Mouse (Mus musculus) stomach, embryonic 14.5 days (tissue): ENCODE results near the gene Gm10190. TPM values are rescaled to one million over a fixed set of nuclear protein-coding genes. Genes with fewer than 3 reads are reported as not detected.

ENCODE experiments used
- ATAC-seq: fragments of 200-750 bp; cut with Nextera tagmentation; 2 replicates; pipeline ENCODE4 v1.8.0; 2017; ENCODE audit warnings: low read depth, moderate TSS enrichment; ENCODE audit not compliant: insufficient number of reproducible peaks, insufficient read depth, low FRiP score
- H3K27ac ChIP-seq: fragments of 300-500 bp; sonication (generic); 2 replicates; pipeline ENCODE4 v1.5.1; 2014; ENCODE audit warnings: mild to moderate bottlenecking, low read length, moderate library complexity, mixed read lengths
- H3K27me3 ChIP-seq: fragments of 300-500 bp; sonication (generic); 2 replicates; pipeline ENCODE4 v1.6.1; 2014; ENCODE audit warnings: low read length, control low read depth, mixed read lengths; ENCODE audit not compliant: control insufficient read depth, insufficient read depth
- H3K36me3 ChIP-seq: fragments of 300-500 bp; sonication (generic); 2 replicates; pipeline ENCODE4 v1.6.1; 2014; ENCODE audit warnings: mild to moderate bottlenecking, control low read depth, low read length, moderate library complexity, mixed read lengths; ENCODE audit not compliant: control insufficient read depth, insufficient read depth
- H3K4me1 ChIP-seq: fragments of 300-500 bp; sonication (generic); 2 replicates; pipeline ENCODE4 v1.6.1; 2014; ENCODE audit warnings: low read length, control low read depth, mixed read lengths; ENCODE audit not compliant: control insufficient read depth, insufficient read depth
- H3K4me2 ChIP-seq: fragments of 300-500 bp; sonication (generic); replicated peaks from 2 replicates; pipeline ENCODE4 v1.6.1; 2014; ENCODE audit warnings: low read depth, low read length, control low read depth
- H3K4me3 ChIP-seq: fragments of 300-500 bp; sonication (generic); 2 replicates; pipeline ENCODE4 v1.5.1; 2014; ENCODE audit warnings: low read depth, low read length, control low read depth
- H3K9ac ChIP-seq: fragments of 300-500 bp; sonication (generic); replicated peaks from 2 replicates; pipeline ENCODE4 v1.6.1; 2014; ENCODE audit warnings: low read depth, mild to moderate bottlenecking, control low read depth, low read length, moderate library complexity, mixed read lengths
- H3K9me3 ChIP-seq: fragments of 300-500 bp; sonication (generic); 2 replicates; pipeline ENCODE4 v1.6.1; 2016; ENCODE audit warnings: low read depth, low read length, control low read depth; ENCODE audit not compliant: control insufficient read depth
- WGBS: fragments of 180-500 bp; shearing (Covaris S2); extraction: QIAGEN DNeasy Blood & Tissue Kit; methylation state at CpG from one replicate; pipeline ENCODE4 v1.1.7; 2014; 5-methylcytosine and 5-hydroxymethylcytosine counted together
- polyA plus RNA-seq: library from polyadenylated mRNA; unstranded; fragments of >200 nt; fragmentation: Nextera tagmentation; extraction: Ambion mirVana; gene quantifications from 2 replicates; pipeline ENCODE4 v1.2.1, GENCODE M21; 2014

Gene Gm10190
- 2.8 TPM in 1 of 2 replicates, not detected in the other for polyA plus RNA-seq

DNA sequence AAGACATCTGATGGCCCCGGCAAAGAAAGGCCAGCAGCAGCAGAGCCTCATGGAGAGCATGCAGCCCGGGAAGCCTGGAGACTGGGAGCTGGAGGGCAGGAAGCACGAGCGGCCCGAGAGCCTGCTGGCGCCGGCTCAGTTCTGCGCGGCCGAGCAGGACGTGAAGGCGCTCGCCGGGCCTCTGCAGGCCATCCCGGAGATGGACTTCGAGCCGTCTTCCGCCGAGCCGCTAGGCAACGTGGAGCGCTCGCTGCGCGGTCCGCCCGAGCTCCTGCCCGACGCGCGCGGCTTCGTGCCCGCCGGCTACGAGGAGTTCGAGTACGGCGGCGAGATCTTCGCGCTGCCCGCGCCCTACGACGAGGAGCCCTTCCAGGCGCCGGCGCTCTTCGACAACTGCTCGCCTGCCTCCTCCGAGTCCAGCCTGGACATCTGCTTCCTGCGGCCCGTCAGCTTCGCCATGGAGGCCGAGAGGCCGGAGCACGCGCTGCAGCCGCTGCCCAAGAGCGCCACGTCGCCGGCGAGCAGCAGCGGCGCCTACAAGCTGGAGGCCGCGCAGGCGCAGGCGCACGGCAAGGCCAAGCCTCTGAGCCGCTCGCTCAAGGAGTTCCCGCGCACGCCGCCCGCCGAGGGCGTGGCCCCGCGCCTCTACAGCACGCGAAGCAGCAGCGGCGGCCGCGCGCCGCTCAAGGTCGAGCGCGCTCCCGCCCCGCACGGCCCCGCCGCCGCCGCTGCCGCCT, at the start of gene Gm10190:
TSS of gene Gm10190 (minus strand) at position 553 of the 737 bp plus-strand sequence.
- WGBS = 5% methylated on average over 95 of the region's 102 CpGs
- peak within 1 kb of the TSS; percentile 64 for H3K9ac ChIP-seq
- no peaks in the 10 kb centered on the region for H3K4me1 ChIP-seq
- H3K27ac ChIP-seq = peak within 1 kb of the TSS; percentile 58
- H3K27me3 ChIP-seq = 0 out of 2 replicates have a peak, but pooled peaks cover 3% of the 10 kb centered on the region
- no peaks in the 10 kb centered on the region for H3K9me3 ChIP-seq
- H3K36me3 ChIP-seq = no peaks in the 10 kb centered on the region
- peak; percentile 98 for ATAC-seq
- H3K4me3 ChIP-seq = peak within 1 kb of the TSS; percentile 37
- peak within 1 kb of the TSS; percentile 74 for H3K4me2 ChIP-seq

DNA sequence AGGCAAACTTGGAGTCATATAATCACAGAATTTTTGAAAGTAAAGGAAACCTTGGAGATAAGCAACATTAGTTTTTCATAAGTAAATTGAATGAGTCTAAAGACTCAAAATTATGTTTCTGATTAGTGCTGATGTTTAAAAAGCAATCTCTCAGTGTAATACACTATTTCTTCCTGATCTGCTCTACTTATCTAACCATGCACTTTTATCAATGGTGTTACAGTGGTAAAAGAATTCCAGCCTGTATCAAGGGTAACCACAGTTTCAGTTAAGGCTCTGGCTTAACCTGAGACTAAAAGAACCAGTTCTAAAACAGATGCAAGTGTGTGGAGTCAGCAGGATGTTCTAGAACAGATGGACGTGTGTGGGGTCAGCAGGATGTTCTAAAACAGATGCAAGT, 47.7 kb upstream of the Gm10190 start:
- ATAC-seq = no peak
- no peak overlapping the region for H3K27ac ChIP-seq
- H3K27me3 ChIP-seq = no peaks in the 10 kb centered on the region
- H3K9me3 ChIP-seq = no peaks in the 10 kb centered on the region
- 93% methylated on average over 1 of the region's 1 CpGs for WGBS
- H3K4me2 ChIP-seq = no peak overlapping the region
- H3K4me3 ChIP-seq = no peak overlapping the region
- no peak overlapping the region for H3K9ac ChIP-seq
- peaks cover 34% of the 10 kb centered on the region for H3K36me3 ChIP-seq
- no peaks in the 10 kb centered on the region for H3K4me1 ChIP-seq

DNA sequence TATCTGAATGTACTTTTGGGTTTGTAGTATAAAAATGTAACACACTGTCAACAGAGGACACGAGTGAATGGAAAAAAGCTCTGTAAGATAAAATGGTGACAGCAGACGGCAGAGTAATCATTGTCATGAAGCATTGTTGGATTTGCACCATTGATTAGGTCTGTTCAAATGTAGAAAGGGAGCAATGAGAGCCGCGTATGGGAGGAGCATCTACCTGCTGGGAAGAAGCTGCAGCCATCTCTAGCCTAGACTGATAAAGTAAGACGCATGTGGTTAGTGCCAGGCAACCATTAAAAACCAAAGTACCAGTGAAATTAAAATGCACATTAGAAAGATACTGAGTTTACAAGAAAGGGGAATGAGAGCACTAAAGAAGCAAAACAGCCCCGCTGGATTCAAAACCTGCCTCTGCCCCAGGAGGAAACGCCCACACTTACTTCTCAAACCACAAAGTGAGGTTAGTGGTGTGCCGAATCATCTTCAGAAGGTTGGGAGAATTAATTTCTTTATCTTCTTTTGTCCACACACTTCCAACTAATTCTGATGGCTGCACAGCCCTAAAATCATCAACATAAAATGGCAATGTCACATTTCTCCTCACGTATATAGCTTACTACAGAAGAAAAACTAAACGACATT, 45.4 kb upstream of the Gm10190 start:
- WGBS = 90% methylated on average over 10 of the region's 10 CpGs
- peaks cover 43% of the 10 kb centered on the region for H3K36me3 ChIP-seq
- ATAC-seq = no peak

DNA sequence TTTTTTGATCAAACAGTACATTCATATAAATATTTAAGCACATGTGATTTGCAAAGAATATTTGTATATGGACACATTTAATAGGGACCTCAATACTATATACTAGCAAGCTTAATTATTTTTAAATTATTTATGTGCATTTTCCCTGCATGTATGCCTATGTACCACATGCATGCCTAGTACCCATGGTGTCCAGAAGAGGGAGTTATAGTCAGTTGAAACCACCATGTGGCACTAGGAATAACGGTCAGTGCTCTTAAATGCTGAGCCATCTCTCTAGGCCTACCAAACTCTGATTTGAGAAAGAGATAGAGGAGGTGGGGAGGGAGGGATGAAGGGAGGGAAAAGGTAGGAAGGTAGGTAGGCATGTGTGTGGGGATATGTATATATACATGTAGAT, 37.8 kb upstream of the Gm10190 start:
- Histone ChIP-seq H3K4me2 (no peak overlapping the region), H3K27me3 (no peaks in the 10 kb centered on the region), H3K4me3 (no peak overlapping the region), H3K9me3 (no peaks in the 10 kb centered on the region), H3K4me1 (no peaks in the 10 kb centered on the region), H3K9ac (no peak overlapping the region), H3K27ac (no peak overlapping the region), H3K36me3 (peaks cover 56% of the 10 kb centered on the region)
- WGBS = 63% methylated on average over 1 of the region's 1 CpGs
- ATAC-seq = no peak

More for the DNA sequence above, 45.4 kb upstream of the Gm10190 start:
- no peaks in the 10 kb centered on the region for H3K27me3 ChIP-seq
- H3K4me1 ChIP-seq = no peaks in the 10 kb centered on the region
- H3K4me3 ChIP-seq = no peak overlapping the region
- H3K4me2 ChIP-seq = no peak overlapping the region
- no peak overlapping the region for H3K9ac ChIP-seq
- no peaks in the 10 kb centered on the region for H3K9me3 ChIP-seq
- H3K27ac ChIP-seq = no peak overlapping the region

DNA sequence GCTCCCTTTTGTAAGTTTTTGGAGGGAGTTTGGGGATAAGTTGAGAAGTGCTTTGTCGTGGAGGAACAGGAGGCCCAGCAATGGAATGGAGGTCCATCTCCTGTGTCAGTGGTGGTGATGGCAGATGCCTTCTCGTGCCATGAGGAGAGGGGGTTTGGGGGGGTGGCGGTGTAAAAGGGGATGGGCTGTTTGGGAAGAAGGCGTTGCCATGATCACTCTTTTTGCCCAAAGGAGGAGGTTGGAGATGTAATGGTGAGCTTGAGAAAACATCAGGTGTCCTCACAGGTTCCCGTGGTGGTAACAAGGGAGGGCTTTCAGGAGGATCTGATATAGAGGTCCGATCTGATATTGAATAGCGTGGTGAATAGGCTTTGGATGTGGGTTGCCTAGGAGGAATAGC, 24.9 kb upstream of the Gm10190 start:
- Histone ChIP-seq H3K9ac (no peak overlapping the region), H3K27ac (no peak overlapping the region), H3K4me3 (no peak overlapping the region), H3K27me3 (no peaks in the 10 kb centered on the region), H3K4me2 (no peak overlapping the region), H3K36me3 (peaks cover 12% of the 10 kb centered on the region), H3K9me3 (no peaks in the 10 kb centered on the region), H3K4me1 (no peaks in the 10 kb centered on the region)
- no peak for ATAC-seq
- WGBS = 96% methylated on average over 7 of the region's 7 CpGs

DNA sequence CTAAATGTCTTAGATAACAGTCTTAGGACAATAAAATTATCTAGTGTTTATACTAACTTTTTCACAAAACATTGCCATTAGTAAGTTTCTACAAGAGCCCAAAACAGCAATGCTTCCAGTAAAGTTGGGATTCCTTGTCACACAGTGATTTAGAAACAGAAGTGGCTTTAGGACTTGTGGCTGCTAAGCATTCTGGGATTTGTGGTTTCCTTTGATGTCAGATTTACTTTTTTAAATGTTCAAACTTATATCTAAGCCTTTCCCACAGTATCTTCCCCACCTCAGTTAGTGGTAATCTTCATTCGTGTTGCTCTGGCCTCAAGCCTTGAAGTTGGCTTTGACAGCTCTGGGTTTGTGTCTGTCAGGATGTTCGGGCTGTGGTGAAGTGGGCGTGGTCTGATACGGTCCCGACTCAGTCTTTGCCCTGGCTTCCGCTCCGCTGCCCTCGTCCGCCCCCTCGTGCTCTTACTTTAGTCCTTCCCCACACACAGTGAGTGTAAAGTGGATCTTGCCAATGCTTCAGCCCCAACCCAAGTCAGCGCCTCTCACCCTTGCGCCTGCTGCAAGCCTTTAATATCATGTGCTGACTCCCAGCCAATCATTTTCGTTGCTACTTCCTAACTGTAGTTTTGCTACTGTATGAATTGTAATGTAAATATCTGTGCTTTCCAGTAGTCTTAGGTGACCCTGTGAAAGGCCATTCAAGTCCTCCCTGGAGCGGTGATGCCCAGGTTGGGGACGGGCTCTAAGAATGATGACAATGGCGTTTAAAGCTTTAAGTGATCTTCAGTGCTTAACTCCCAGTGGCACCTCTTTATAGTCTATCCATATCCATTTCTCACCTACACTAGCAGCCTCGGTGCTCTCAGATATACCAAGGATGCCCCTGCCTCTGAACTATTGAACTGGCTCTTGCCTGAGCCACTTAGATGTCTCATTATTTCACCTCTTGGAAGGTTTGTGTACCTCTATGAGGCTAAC, 18.4 kb upstream of the Gm10190 start:
- Histone ChIP-seq H3K4me2 (peak overlapping the region; percentile 56), H3K9ac (peak overlapping the region; percentile 11; the same call in 1 of the 2 replicates), H3K4me1 (no peaks in the 10 kb centered on the region), H3K4me3 (peak overlapping the region; percentile 40), H3K9me3 (no peaks in the 10 kb centered on the region), H3K36me3 (no peaks in the 10 kb centered on the region), H3K27me3 (no peaks in the 10 kb centered on the region), H3K27ac (no peak overlapping the region)
- 10% methylated on average over 17 of the region's 17 CpGs for WGBS
- ATAC-seq = peak; percentile 79

DNA sequence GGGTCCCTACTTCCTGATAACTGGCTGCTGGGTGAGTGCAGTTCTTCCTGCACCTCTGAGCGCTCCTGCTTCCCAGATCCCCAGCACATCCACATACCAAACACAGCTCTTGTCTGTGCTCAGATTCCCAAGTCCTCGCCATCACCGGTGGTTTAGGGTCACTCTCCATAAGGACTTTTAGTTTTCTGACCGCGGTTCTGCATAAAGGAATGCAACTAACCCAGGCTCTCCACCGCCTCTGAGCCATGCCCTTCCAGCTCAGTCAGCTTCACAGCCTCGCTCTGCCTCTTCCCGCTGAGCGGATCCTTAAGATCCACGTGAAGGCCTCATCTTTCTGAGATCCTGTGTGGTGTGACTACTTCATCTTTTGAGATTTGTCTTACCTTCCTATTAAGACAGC, 16.7 kb upstream of the Gm10190 start:
- H3K4me2 ChIP-seq = no peak overlapping the region
- no peaks in the 10 kb centered on the region for H3K9me3 ChIP-seq
- H3K27me3 ChIP-seq = no peaks in the 10 kb centered on the region
- no peaks in the 10 kb centered on the region for H3K36me3 ChIP-seq
- H3K4me3 ChIP-seq = no peak overlapping the region
- H3K27ac ChIP-seq = no peak overlapping the region
- H3K9ac ChIP-seq = no peak overlapping the region
- ATAC-seq = no peak
- 64% methylated on average over 10 of the region's 10 CpGs for WGBS
- no peaks in the 10 kb centered on the region for H3K4me1 ChIP-seq

DNA sequence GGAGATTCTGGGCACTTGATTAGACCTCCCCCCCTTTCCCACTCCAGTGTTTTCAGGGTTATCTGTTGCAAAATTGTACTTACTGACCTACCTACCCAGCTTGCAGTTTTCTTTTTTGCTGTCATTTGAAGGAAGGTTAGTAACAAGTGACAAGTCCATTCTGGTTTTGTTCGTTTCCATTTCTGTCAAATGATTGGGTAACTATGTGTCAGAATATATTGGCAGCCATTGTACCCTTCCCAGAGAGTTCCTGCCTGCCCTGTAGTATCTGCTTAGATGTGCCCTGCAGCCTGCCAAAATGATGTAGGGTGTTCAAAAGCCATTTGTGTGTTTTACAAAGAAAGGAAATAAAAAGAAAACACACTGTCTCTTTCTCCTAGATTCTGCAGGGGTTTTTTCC, 12.3 kb upstream of the Gm10190 start:
- no peak overlapping the region for H3K27ac ChIP-seq
- no peaks in the 10 kb centered on the region for H3K36me3 ChIP-seq
- no peak overlapping the region for H3K4me3 ChIP-seq
- H3K4me1 ChIP-seq = no peaks in the 10 kb centered on the region
- no peak overlapping the region for H3K4me2 ChIP-seq
- H3K27me3 ChIP-seq = no peaks in the 10 kb centered on the region
- WGBS = 75% methylated on average over 1 of the region's 1 CpGs
- ATAC-seq = no peak
- no peak overlapping the region for H3K9ac ChIP-seq
- H3K9me3 ChIP-seq = no peaks in the 10 kb centered on the region
